Mouse (Mus musculus) small intestine, adult 2 months (tissue): Measurements from ENCODE around the gene Vasn. TPM values are rescaled to one million over a fixed set of nuclear protein-coding genes. Genes with fewer than 3 reads are reported as not detected.

Source experiments
- H3K27ac ChIP-seq: fragments of 200-500 bp; 2 replicates; pipeline ENCODE4 v1.5.1; 2012; ENCODE audit warnings: low read depth, low read length, control low read depth, inconsistent platforms; ENCODE audit not compliant: insufficient read depth
- H3K27me3 ChIP-seq: fragments of 200-500 bp; 2 replicates; pipeline ENCODE4 v1.6.1; 2012; ENCODE audit warnings: mild to moderate bottlenecking, moderate library complexity, low read length, inconsistent platforms; ENCODE audit not compliant: control insufficient read depth, insufficient read depth
- H3K36me3 ChIP-seq: fragments of 200-500 bp; 2 replicates; pipeline ENCODE4 v1.6.1; 2012; ENCODE audit warnings: mild to moderate bottlenecking, low read length, control low read depth, inconsistent platforms; ENCODE audit not compliant: control insufficient read depth, insufficient read depth
- H3K4me1 ChIP-seq: fragments of 200-500 bp; 2 replicates; pipeline ENCODE4 v1.6.1; 2012; ENCODE audit warnings: low read length, inconsistent platforms, mixed read lengths; ENCODE audit not compliant: control insufficient read depth, insufficient read depth, insufficient read length
- H3K4me3 ChIP-seq: fragments of 200-500 bp; 2 replicates; pipeline ENCODE4 v1.5.1; 2012; ENCODE audit warnings: low read depth, mild to moderate bottlenecking, control low read depth, inconsistent platforms, low read length, moderate library complexity
- CTCF ChIP-seq: fragments of 200-500 bp; IDR thresholded peaks from 2 replicates; pipeline ENCODE4 v1.5.1; 2012; ENCODE audit warnings: low read depth, mild to moderate bottlenecking, control low read depth, inconsistent platforms, low read length, moderate library complexity, mixed read lengths; ENCODE audit not compliant: insufficient replicate concordance, insufficient read length; ENCODE audit errors: extremely low read depth
- POLR2A ChIP-seq: fragments of 200-500 bp; IDR thresholded peaks from 2 replicates; pipeline ENCODE4 v1.6.1; 2012; ENCODE audit warnings: low read depth, mild to moderate bottlenecking, control low read depth, inconsistent platforms, low read length, moderate library complexity
- WGBS: fragments of 180-500 bp; shearing (Covaris S2); methylation state at CpG from one replicate; pipeline ENCODE4 v1.1.7; 2018; 5-methylcytosine and 5-hydroxymethylcytosine counted together
- polyA plus RNA-seq: library from polyadenylated mRNA; depleted of rRNA; stranded (reverse); fragments of >200 nt; gene quantifications from 2 replicates; pipeline ENCODE4 v1.2.3, GENCODE M21; 2012

Vasn gene
- polyA plus RNA-seq, 1 experiment, result 6.5 TPM

GRCm38 (mm10) chr16:4642937-4643336, 3.2 kb downstream of the Vasn start:
- no peak for TF ChIP-seq POLR2A
- no peak for TF ChIP-seq CTCF
- WGBS, result 77% methylated on average over 6 of the region's 6 CpGs
- H3K4me1 ChIP-seq, result peaks cover 16% of the 10 kb centered on the region
- no peaks in the 10 kb centered on the region for H3K27me3 ChIP-seq
- H3K4me3 ChIP-seq, result no peak overlapping the region
- H3K36me3 ChIP-seq, result peaks cover 11% of the 10 kb centered on the region
- H3K27ac ChIP-seq, result peak overlapping the region; percentile 2; the same call in 1 of the 2 replicates

DNA sequence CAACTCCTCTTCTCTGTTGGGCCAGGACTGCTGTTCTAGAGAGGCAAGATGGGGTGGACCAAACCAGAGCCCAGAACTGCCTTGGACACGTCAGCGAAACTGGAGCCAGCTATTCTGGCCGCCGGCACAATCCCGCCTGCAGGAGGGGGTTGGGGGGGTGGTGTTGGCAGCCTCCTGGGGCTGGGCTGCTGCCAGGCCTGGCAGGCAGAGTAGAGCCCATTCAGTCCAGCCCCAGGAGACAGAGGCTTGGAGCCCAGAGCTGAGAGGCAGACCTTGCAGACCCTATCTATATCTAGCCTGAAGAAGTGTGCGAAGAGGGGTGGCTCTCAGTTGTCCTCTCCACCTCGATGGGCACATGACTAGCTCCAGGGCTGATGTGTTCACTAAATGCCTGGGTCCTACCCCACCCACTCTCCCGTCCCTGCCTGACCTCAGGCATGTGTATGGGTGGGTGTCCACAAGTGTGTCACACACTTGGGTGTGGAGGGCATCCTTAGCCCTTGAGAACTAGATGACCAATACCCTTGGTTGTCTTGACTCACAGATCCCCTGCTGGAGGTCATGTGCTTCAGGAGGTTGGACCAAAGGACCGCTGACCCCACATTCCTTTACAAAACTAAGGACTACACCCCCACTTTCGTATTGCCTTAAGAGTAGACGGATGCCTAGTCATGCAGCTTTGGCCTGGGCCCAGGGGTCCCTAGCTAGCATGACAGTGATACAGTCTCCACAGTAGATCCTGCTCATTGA, 4.1 kb downstream of the Vasn start:
- Histone ChIP-seq H3K27ac (peak overlapping the region; percentile 2; the same call in 1 of the 2 replicates), H3K27me3 (no peaks in the 10 kb centered on the region), H3K4me3 (no peak overlapping the region), H3K4me1 (peaks cover 16% of the 10 kb centered on the region), H3K36me3 (peaks cover 11% of the 10 kb centered on the region)
- WGBS, result 65% methylated on average over 11 of the region's 11 CpGs
- TF ChIP-seq POLR2A (no peak), CTCF (no peak)

DNA sequence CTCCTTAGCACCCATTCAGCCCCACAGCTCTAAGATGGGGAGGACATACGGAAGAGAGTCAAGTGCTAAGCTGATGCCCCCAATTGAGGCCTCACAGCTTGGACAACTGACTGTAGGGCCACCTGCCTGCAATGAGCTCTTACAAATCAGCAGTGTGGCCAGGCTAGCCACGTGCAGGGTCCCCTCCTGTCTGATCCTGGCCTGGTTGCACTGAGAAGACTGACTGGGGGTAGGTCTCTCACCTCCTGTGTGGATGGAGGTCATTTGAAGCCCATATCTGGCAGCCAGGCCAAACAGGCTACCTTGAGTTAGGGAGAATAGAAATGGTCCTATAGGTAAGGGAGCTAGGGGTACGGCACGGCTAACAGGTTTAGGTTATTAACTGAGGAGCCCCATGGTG, 6.1 kb downstream of the Vasn start:
- WGBS, result 87% methylated on average over 4 of the region's 4 CpGs
- H3K27ac ChIP-seq, result no peak overlapping the region

GRCm38 (mm10) chr16:4646831-4647230, 7.1 kb downstream of the Vasn start:
- H3K36me3 ChIP-seq, result peaks cover 33% of the 10 kb centered on the region

More for the DNA sequence above, 6.1 kb downstream of the Vasn start:
- Histone ChIP-seq H3K36me3 (peaks cover 28% of the 10 kb centered on the region), H3K27me3 (no peaks in the 10 kb centered on the region), H3K4me3 (no peak overlapping the region), H3K4me1 (peaks cover 8% of the 10 kb centered on the region)
- TF ChIP-seq POLR2A (no peak), CTCF (no peak)

DNA sequence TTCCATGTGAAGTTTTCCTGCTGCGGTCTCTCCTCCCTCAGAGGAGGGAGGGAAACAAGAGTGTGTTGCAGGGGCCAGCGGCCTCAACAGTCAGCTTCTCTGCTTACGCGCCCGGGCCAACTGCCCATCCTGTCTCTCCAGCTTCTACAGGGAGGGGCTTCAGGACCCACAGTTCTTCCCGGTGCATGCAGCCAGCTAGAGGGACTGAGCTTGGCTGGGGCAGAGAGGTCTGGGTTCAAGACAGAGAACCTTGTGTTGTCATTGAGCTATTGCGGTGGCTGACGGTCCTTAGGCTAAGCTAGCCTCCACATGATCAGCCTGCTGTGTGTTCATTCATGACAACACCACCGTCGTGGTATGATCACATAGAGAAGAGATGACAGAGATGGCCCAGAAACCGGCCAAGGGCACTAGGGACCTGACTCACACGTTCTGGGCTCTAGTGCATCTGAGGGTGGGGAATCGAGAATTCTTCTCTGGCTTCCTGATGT, 8.0 kb downstream of the Vasn start:
- Histone ChIP-seq H3K27me3 (no peaks in the 10 kb centered on the region), H3K36me3 (peaks cover 38% of the 10 kb centered on the region), H3K27ac (peak overlapping the region; percentile 16; the same call in 1 of the 2 replicates), H3K4me3 (no peak overlapping the region), H3K4me1 (peaks cover 4% of the 10 kb centered on the region)
- 76% methylated on average over 13 of the region's 13 CpGs for WGBS
- TF ChIP-seq POLR2A (no peak), CTCF (peak; percentile 5; the same call in 1 of the 2 replicates)

More at GRCm38 (mm10) chr16:4646831-4647230, 7.1 kb downstream of the Vasn start:
- H3K4me3 ChIP-seq, result no peak overlapping the region
- whole genome bisulfite sequencing, result 94% methylated on average over 4 of the region's 4 CpGs
- H3K4me1 ChIP-seq, result peaks cover 6% of the 10 kb centered on the region
- TF ChIP-seq CTCF (no peak), POLR2A (no peak)
- no peak overlapping the region for H3K27ac ChIP-seq
- H3K27me3 ChIP-seq, result no peaks in the 10 kb centered on the region

GRCm38 (mm10) chr16:4648416-4649023, 8.8 kb downstream of the Vasn start:
- H3K4me3 ChIP-seq, result no peak overlapping the region
- no peaks in the 10 kb centered on the region for H3K27me3 ChIP-seq
- H3K27ac ChIP-seq, result no peak overlapping the region
- peaks cover 41% of the 10 kb centered on the region for H3K36me3 ChIP-seq
- no peak for TF ChIP-seq CTCF
- no peak for TF ChIP-seq POLR2A
- 93% methylated on average over 28 of the region's 28 CpGs for WGBS
- H3K4me1 ChIP-seq, result no peaks in the 10 kb centered on the region

DNA sequence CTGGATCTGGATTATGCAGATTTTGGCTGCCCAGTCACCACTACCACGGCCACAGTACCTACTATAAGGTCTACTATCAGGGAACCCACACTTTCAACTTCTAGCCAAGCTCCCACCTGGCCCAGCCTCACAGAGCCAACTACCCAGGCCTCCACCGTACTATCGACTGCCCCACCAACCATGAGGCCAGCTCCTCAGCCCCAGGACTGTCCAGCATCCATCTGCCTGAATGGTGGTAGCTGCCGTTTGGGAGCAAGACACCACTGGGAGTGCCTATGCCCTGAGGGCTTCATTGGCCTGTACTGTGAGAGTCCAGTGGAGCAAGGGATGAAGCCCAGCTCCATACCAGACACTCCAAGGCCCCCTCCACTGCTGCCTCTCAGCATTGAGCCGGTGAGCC, 9.5 kb downstream of the Vasn start:
- Histone ChIP-seq H3K27me3 (no peaks in the 10 kb centered on the region), H3K36me3 (peaks cover 44% of the 10 kb centered on the region), H3K4me1 (no peaks in the 10 kb centered on the region), H3K27ac (no peak overlapping the region), H3K4me3 (no peak overlapping the region)
- TF ChIP-seq POLR2A (no peak), CTCF (no peak)
- WGBS, result 92% methylated on average over 5 of the region's 5 CpGs
